Mouse (Mus musculus) erythroid progenitor cell, adult 5-6 weeks (primary cell): ENCODE data around the gene Parp6. TPM values are rescaled to one million over a fixed set of nuclear protein-coding genes. Genes with fewer than 3 reads are reported as not detected.

Experiments used
- ATAC-seq: replicated peaks from 2 replicates; pipeline ENCODE4 v1.8.0; 2016; ENCODE audit warnings: moderate number of reproducible peaks, mild to moderate bottlenecking, moderate TSS enrichment, inconsistent platforms; ENCODE audit not compliant: poor library complexity, low FRiP score, severe bottlenecking
- total RNA-seq, 2 experiments: library from RNA; stranded (forward) in 1 of 2; stranded (reverse) in 1 of 2; fragments of 150-400 nt in 1 of 2; fragments of 186-747, 209-891 nt in 1 of 2; gene quantifications; 2 replicates each; pipeline versions ENCODE4 v1.2.3 to v1.2.4; 2015 to 2017; ENCODE audit warnings: low replicate concordance in 2 of 2

The Parp6 gene
- total RNA-seq, 2 experiments from 2014 or later: 3.3 to 15.1 TPM

- no peak for ATAC-seq
Observed at GRCm38 (mm10) chr9:59675598-59675997, 58.5 kb downstream of the Parp6 start.

GRCm38 (mm10) chr9:59678313-59678712, 61.2 kb downstream of the Parp6 start:
- ATAC-seq: no peak

- no peak for ATAC-seq
Observed at GRCm38 (mm10) chr9:59679678-59680533, 62.8 kb downstream of the Parp6 start, which contains the start of gene Gramd2. Gene Gramd2, plus strand, starts transcription at chr9:59680144.

GRCm38 (mm10) chr9:59680534-59680875, 63.4 kb downstream of the Parp6 start:
- no peak for ATAC-seq

GRCm38 (mm10) chr9:59684020-59684419, 66.9 kb downstream of the Parp6 start:
- no peak for ATAC-seq

- ATAC-seq: no peak
Observed at GRCm38 (mm10) chr9:59687416-59688046, 70.4 kb downstream of the Parp6 start.

GRCm38 (mm10) chr9:59691635-59692094, 74.6 kb downstream of the Parp6 start:
- no peak for ATAC-seq

GRCm38 (mm10) chr9:59692145-59692544, 75.1 kb downstream of the Parp6 start:
- ATAC-seq: no peak

GRCm38 (mm10) chr9:59694571-59695450, 77.7 kb downstream of the Parp6 start:
- no peak for ATAC-seq

- ATAC-seq: no peak
Observed at GRCm38 (mm10) chr9:59695451-59695813, 78.3 kb downstream of the Parp6 start.

- ATAC-seq: no peak
Observed at GRCm38 (mm10) chr9:59696381-59696780, 79.3 kb downstream of the Parp6 start.

Other genes starting within 250 kb of the Parp6 start
- 59.1 and 63.7 TPM in 2 replicates for gene Arih1, start 130.7 kb upstream of the Parp6 start, total RNA-seq (2015; ENCODE audit: low replicate concordance)
- 88.5 and 98.1 TPM in 2 replicates for gene Arih1, start 130.7 kb upstream of the Parp6 start, total RNA-seq (2017; ENCODE audit: low replicate concordance)
- gene Hexa, start 77.7 kb upstream of the Parp6 start, total RNA-seq (2015; ENCODE audit: low replicate concordance): 19.7 and 23.4 TPM in 2 replicates
- gene Hexa, start 77.7 kb upstream of the Parp6 start, total RNA-seq (2017; ENCODE audit: low replicate concordance): 24.5 and 28.0 TPM in 2 replicates
- gene Tmem202, start 77.4 kb upstream of the Parp6 start, total RNA-seq (2015; ENCODE audit: low replicate concordance): 3.6 TPM in 1 of 2 replicates, not detected in the other
- not detected in 2 replicates for gene Tmem202, start 77.4 kb upstream of the Parp6 start, total RNA-seq (2017; ENCODE audit: low replicate concordance)
- not detected in 2 replicates for gene Celf6, start 39.4 kb upstream of the Parp6 start, total RNA-seq (2015; ENCODE audit: low replicate concordance)
- not detected in 2 replicates for gene Celf6, start 39.4 kb upstream of the Parp6 start, total RNA-seq (2017; ENCODE audit: low replicate concordance)
- 26.4 and 30.6 TPM in 2 replicates for gene Pkm, start 39.1 kb downstream of the Parp6 start, total RNA-seq (2015; ENCODE audit: low replicate concordance)
- 75.0 and 81.4 TPM in 2 replicates for gene Pkm, start 39.1 kb downstream of the Parp6 start, total RNA-seq (2017; ENCODE audit: low replicate concordance)
- gene Gramd2, start 62.9 kb downstream of the Parp6 start, total RNA-seq (2015; ENCODE audit: low replicate concordance): not detected in 2 replicates
- 0.13 TPM in 1 of 2 replicates, not detected in the other for gene Gramd2, start 62.9 kb downstream of the Parp6 start, total RNA-seq (2017; ENCODE audit: low replicate concordance)
- 0.36 and 3.8 TPM in 2 replicates for gene Senp8, start 133.4 kb downstream of the Parp6 start, total RNA-seq (2015; ENCODE audit: low replicate concordance)
- gene Senp8, start 133.4 kb downstream of the Parp6 start, total RNA-seq (2017; ENCODE audit: low replicate concordance): 0.77 and 5.5 TPM in 2 replicates
- gene Myo9a, start 133.6 kb downstream of the Parp6 start, total RNA-seq (2015; ENCODE audit: low replicate concordance): 37.3 and 39.6 TPM in 2 replicates
- gene Myo9a, start 133.6 kb downstream of the Parp6 start, total RNA-seq (2017; ENCODE audit: low replicate concordance): 38.5 and 40.3 TPM in 2 replicates